Mouse (Mus musculus): Measurements from ENCODE around the gene Ccnl1.

DNA sequence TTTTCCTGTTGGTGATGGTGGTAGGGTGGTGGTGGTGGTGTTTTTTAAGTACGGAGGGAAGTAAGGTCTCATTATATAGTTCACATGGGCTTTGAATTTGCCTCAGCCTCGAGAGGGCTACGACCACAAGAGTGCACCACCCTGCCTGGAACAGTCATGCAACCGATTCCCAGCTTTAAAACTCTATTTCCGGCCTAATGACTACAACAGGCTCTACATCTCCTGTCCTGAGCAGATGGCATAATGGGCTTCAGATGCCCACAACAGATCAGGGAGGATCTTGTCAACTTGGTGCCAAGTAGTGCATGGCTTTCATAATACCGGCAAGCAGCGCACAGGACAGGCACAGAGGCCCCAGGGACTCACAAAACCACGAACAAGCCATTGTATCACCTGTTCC lies 27.4 kb downstream of the Ccnl1 start:
- TF ChIP-seq CTCF (IDR thresholded peaks at IDR 0.05; ENCODE audit: extremely low read depth, insufficient read length, insufficient replicate concordance, low read depth, low read length): no peak
- no peak for TF ChIP-seq POLR2A (IDR thresholded peaks at IDR 0.05; ENCODE audit: low read depth, low read length)

Data from small intestine, adult 2 months (tissue).